Mouse (Mus musculus) G1E (cell line): ENCODE measurements around the gene Ly86.

Experiments
- CTCF ChIP-seq: IDR thresholded peaks from 2 replicates; pipeline ENCODE4 v1.5.1; 2012; ENCODE audit warnings: low read depth, low read length, inconsistent platforms, mixed read lengths
- GATA1 ChIP-seq: IDR thresholded peaks from 2 replicates; pipeline ENCODE4 v1.6.1; 2012; ENCODE audit warnings: borderline replicate concordance, low read length, inconsistent platforms, mixed read lengths
- POLR2AphosphoS5 ChIP-seq: IDR thresholded peaks from 2 replicates; pipeline ENCODE4 v1.6.1; 2012; ENCODE audit warnings: low read depth, low read length, inconsistent platforms; ENCODE audit not compliant: insufficient replicate concordance
- TAL1 ChIP-seq: conservative IDR thresholded peaks from 2 replicates; pipeline ENCODE4 v1.6.1; 2012; ENCODE audit warnings: low read depth, low read length, inconsistent platforms, mixed read lengths

DNA sequence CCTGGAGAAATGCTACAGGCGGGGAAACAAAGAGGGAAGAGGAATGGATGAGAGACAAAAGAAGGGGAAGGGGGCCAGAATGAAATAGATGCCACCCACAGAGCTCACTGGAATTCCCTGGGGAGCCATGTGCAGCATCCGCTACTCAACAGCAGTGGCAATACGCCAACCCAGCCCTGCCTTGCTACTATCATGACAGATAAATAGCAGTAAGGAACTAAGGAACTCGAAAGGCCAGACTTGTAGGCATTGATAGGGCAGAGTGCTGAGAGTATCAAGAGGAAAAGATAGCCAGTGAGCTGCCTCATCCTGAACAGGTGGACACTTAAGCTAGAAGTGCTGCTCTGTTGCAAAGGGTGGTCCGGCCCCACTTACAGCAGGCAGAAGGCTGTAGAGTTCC is 31.4 kb downstream of the Ly86 start:
- TF ChIP-seq CTCF = no peak
- no peak for TF ChIP-seq GATA1
- TF ChIP-seq TAL1 = no peak
- TF ChIP-seq POLR2AphosphoS5 = no peak
